9 mouse cellular contexts compared by ENCODE assay signal in the genomic region with DNA sequence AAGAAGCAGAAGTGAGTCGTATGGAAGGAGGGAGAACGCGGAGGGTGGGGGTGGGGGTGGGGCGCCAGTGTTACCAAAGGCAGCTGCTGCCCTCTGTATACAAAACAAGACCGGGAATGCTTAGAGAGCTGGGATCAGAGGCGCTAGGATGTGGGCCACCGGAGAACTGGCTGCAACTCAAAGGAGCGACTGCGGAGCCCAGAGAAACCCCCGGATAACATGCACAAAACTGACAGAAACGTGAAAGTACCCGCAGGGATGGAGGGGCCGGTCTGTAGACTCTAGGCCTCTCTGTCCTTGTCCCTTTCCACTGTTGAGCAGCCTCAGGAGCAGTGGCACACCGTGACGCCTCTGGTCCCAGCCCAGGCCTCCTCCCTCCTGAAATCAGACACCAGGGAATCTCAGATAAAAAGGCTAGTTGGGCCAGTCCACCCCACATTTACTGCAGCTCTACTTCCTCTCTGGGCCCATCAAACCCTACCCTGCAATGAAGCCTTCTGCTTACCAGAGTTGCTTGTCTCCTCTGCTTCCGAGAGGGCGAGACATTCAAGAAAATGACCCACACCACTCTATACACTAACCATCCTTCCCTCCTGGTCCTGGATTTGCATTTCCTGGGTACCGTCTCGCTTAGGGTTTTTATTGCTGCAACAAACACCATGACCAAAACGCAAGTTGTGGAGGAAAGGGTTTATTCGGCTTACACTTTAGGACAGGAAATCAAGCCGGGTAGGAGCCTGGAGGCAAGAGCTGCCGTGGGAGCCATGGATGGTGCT. TPM values are rescaled to one million over a fixed set of nuclear protein-coding genes. Genes with fewer than 3 reads are reported as not detected.
DNase-seq lines count a peak whose midpoint lies in the region; ATAC-seq and TF ChIP-seq lines count a peak whose summit lies in the region.
"Had no signal": no experiment of that assay in that cellular context is flagged by ENCODE, and none has a peak within 500 bp of the region (broad histone marks: within the 10 kb centered on the region; RNA-seq: fewer than 3 reads in every experiment).

No protein-coding gene starts in this region.

- 8% methylated on average over 23 of the region's 23 CpGs for WGBS in kidney, embryonic 16.5 days
- 17% methylated on average over 22 of the region's 23 CpGs for WGBS in hindbrain, embryonic 16.5 days

- DNase-seq in kidney, postnatal 14 days: no peak
- peak; percentile 59 for DNase-seq in embryo, embryonic 11 days
- DNase-seq in spleen, adult 18-20 months: no peak
- DNase-seq in urinary bladder, postnatal 4 days (ENCODE audit: low spot score in 2 of 2): no peak
- no peak for DNase-seq in spleen, postnatal 36 days (ENCODE audit: low spot score in 2 of 2)

- TF ChIP-seq POLR2A in myocyte (IDR thresholded peaks at IDR 0.05; ENCODE audit: insufficient read length, low read depth): no peak

- no peaks in the 10 kb centered on the region for H3K79me2 ChIP-seq in myocyte (ENCODE audit: control insufficient read depth, insufficient read depth)

- H3K27ac ChIP-seq in kidney, embryonic 16.5 days (ENCODE audit: low read length): peak overlapping the region; percentile 98
- H3K27ac ChIP-seq in hindbrain, embryonic 16.5 days (ENCODE audit: low read depth, low read length): peak overlapping the region; percentile 37; the same call in 1 of the 2 replicates

- H3K27me3 ChIP-seq in kidney, embryonic 16.5 days (ENCODE audit: insufficient read depth, low read length): no peaks in the 10 kb centered on the region
- no peaks in the 10 kb centered on the region for H3K27me3 ChIP-seq in hindbrain, embryonic 16.5 days (replicated peaks; ENCODE audit: control insufficient read depth, insufficient read depth, low read length)
- no peaks in the 10 kb centered on the region for H3K27me3 ChIP-seq in myocyte (ENCODE audit: control insufficient read depth, insufficient read depth, insufficient read length)
- H3K27me3 ChIP-seq: Patski had no signal

- peak; percentile 82 for ATAC-seq in kidney, embryonic 16.5 days (ENCODE audit: low FRiP score, low TSS enrichment)
- ATAC-seq in hindbrain, embryonic 16.5 days: peak; percentile 64; the same call in 1 of the 2 replicates
- ATAC-seq: Patski had no signal

- peaks cover 28% of the 10 kb centered on the region for H3K4me1 ChIP-seq in kidney, embryonic 16.5 days (ENCODE audit: insufficient read depth, low read length)
- peaks cover 9% of the 10 kb centered on the region for H3K4me1 ChIP-seq in hindbrain, embryonic 16.5 days (ENCODE audit: control insufficient read depth, insufficient read depth, low read depth, low read length)

- peak overlapping the region; percentile 62 for H3K9ac ChIP-seq in kidney, embryonic 16.5 days (replicated peaks; ENCODE audit: low read length)
- H3K9ac ChIP-seq in hindbrain, embryonic 16.5 days (ENCODE audit: low read depth, low read length): peak overlapping the region; percentile 33; the same call in 1 of the 2 replicates

- H3K4me3 ChIP-seq in kidney, embryonic 16.5 days (ENCODE audit: low read length): peak overlapping the region; percentile 23
- no peak overlapping the region for H3K4me3 ChIP-seq in hindbrain, embryonic 16.5 days (ENCODE audit: low read length)
- no peak overlapping the region for H3K4me3 ChIP-seq in myocyte

- H3K9me3 ChIP-seq in kidney, embryonic 16.5 days (ENCODE audit: low read length): no peaks in the 10 kb centered on the region
- no peaks in the 10 kb centered on the region for H3K9me3 ChIP-seq in hindbrain, embryonic 16.5 days (ENCODE audit: control insufficient read depth, low read length)

- H3K4me2 ChIP-seq in kidney, embryonic 16.5 days (replicated peaks; ENCODE audit: low read depth, low read length): peak overlapping the region; percentile 40
- H3K4me2 ChIP-seq in hindbrain, embryonic 16.5 days (ENCODE audit: low read length): no peak overlapping the region
- H3K4me2 ChIP-seq in myocyte (ENCODE audit: low read depth): peak overlapping the region; percentile 50

- no peak overlapping the region for H3ac ChIP-seq in myocyte (ENCODE audit: control insufficient read depth, insufficient read length)

- no peaks in the 10 kb centered on the region for H3K36me3 ChIP-seq in kidney, embryonic 16.5 days (ENCODE audit: insufficient read depth, low read length)
- H3K36me3 ChIP-seq in hindbrain, embryonic 16.5 days (ENCODE audit: control insufficient read depth, insufficient read depth, low read length): no peaks in the 10 kb centered on the region
- H3K36me3 ChIP-seq in myocyte (ENCODE audit: control insufficient read depth, insufficient read depth): no peaks in the 10 kb centered on the region

TF ChIP-seq in myocyte, 11 proteins besides CTCF, POLR2A, EP300 and RAD21:
- no peak for TF ChIP-seq SRF (IDR thresholded peaks at IDR 0.05; ENCODE audit: control insufficient read depth, insufficient read length, low read depth)
- TF ChIP-seq TCF12 (IDR thresholded peaks at IDR 0.05; ENCODE audit: insufficient read depth, poor library complexity, severe bottlenecking): no peak
- TF ChIP-seq USF1 (IDR thresholded peaks at IDR 0.05; ENCODE audit: low read depth): no peak
- TF ChIP-seq E2F4 (IDR thresholded peaks at IDR 0.05; ENCODE audit: insufficient read depth): no peak
- no peak for TF ChIP-seq MYOG (IDR thresholded peaks at IDR 0.05; ENCODE audit: control insufficient read depth in 1 of 3, insufficient read depth in 1 of 3, insufficient read length in 2 of 3, low read depth in 2 of 3)
- no peak for TF ChIP-seq MAX (IDR thresholded peaks at IDR 0.05; ENCODE audit: low read depth)
- TF ChIP-seq MYOD1 (IDR thresholded peaks at IDR 0.05; ENCODE audit: control insufficient read depth in 1 of 3, insufficient read length in 2 of 3, low read depth in 2 of 3): no peak
- no peak for TF ChIP-seq POLR2AphosphoS2 (IDR thresholded peaks at IDR 0.05; ENCODE audit: insufficient read length, low read depth)
- TF ChIP-seq TCF3 (IDR thresholded peaks at IDR 0.05; ENCODE audit: insufficient read length, low read depth): no peak
- TF ChIP-seq REST (IDR thresholded peaks at IDR 0.05; ENCODE audit: insufficient read depth, insufficient read length): no peak
- TF ChIP-seq CEBPB (IDR thresholded peaks at IDR 0.05; ENCODE audit: insufficient read depth, poor library complexity, severe bottlenecking): no peak

RNA-seq across cellular contexts. Expression of gene Zmynd8, which starts 1.7 kb away (rescaled TPM):
- polyA plus RNA-seq in kidney, embryonic 16.5 days (2015; fragmentation: Nextera tagmentation; extraction: Ambion mirVana): 58.2 and 69.4 TPM in 2 replicates
- 64.3 and 66.4 TPM in 2 replicates for polyA plus RNA-seq in hindbrain, embryonic 16.5 days (2015; fragmentation: Nextera tagmentation; extraction: Ambion mirVana)
- 20.9 TPM for polyA plus RNA-seq in myocyte (2012; fragmentation: generic; extraction: Trizol)
